Mouse (Mus musculus) neural tube, embryonic 10.5 days (tissue): ENCODE results near the gene Xrcc6.

Experiments used
- DNase-seq: peaks from one replicate; pipeline ENCODE4 v3.0.0-alpha.2; 2017; ENCODE audit warnings: low spot score; ENCODE audit errors: extremely low spot score

Gene Xrcc6

DNA sequence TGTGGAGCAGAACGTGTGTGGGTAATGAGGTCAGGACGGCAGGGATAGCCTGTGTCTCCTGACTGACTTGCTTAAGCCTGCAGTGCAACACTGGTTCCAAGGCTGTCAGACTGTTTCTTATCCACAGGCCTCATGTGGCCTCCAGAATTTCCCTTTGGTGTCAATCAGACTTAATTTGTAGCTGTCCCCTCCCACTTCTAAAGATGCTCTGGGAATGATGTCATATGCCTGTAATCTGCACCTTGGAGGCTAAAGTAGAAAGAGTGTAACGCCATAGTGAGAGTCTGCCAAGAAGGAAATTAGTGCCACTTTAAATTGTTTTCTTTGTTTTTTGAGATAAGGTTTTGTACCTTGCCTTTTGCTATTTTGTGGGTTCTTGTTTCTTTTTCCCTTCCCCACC, 31.7 kb downstream of the Xrcc6 start:
- DNase-seq: no peak

DNA sequence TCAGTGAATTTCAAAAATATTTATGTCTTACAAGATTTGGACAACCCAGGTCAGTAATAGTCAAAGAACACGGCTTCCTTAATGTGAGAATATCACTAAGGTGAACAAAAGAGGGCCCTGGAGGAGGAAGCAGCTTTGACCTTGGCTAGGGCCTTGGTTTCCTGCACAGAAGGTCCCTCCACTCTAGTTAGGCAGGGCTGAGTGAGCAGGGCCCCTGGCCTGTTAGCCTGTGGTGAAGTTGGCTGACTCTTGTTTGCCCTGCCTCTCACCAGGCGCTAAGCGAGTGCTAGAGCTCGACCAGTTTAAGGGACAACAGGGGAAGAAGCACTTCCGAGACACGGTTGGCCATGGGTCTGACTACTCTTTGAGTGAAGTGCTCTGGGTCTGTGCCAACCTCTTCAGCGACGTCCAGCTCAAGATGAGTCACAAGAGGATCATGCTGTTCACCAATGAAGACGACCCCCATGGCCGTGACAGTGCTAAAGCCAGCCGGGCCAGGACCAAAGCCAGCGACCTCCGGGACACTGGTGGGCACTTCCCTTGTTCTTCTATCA, 35.0 kb downstream of the Xrcc6 start:
- DNase-seq: no peak

DNA sequence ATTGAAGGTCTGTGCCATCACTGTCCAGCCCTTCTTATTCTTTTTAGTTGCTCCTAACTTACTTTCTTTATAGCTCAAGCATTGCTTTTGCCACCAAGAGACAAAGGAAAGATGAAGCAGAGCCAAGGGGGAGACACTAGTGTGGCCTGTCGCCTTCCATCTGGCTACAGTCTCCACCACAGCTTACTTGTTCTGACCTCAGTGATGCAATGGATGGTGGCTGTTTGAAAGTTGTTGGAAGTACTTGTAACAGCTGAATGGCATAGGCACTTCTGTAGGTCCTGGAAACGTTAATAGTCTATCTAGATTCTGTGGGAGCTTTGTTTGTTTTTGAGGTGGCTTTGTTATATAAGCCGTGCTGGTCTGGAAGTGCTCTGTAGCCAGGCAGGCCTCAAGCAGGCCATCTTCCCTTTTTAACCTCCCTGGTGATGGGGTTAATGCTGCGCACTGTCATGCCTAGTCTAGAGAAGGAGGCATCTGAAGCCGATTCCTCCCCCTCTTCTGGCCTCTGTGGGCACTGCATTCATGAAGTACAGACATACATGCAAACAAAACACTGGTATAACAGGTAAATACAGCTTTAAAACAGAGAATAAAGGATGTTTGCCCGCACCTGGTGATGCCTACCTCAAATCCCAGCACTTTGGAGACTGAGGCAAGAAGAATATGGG, 36.5 kb downstream of the Xrcc6 start:
- no peak for DNase-seq

DNA sequence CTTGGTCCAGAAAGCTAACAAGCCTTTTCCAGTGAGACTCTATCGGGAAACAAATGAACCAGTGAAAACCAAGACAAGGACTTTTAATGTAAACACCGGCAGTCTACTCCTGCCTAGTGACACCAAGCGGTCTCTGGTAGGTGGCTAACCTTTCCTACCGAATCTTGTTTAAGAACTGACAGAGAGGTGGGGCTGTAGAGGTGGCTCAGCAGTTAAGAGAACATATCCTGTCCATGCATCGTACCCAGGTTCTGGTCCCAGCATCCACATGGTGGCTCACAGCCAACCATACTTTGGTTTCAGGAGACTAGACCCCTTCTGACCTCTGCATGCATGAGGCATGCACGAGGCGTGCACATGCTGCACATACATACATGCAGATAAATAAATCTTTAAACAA, 39.6 kb downstream of the Xrcc6 start:
- DNase-seq: no peak

DNA sequence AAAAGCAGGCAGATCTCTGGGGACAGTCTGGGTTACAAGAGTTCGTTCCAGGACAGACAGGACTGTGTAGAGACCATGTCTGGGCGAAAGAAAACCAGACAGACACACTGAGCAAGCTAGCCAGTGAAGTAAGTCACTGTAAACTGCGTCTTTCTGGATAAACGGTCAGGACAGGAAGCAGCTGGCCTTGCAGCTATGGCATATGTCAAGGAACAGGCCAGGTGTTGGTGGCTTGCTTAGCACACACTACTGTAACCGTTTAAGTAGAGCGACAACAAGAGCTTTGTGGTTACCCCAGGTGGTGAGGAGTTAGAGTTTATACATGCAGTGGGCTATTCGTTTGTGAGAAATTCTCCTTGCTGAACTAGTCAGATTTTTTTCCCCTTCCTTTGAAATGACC, 40.1 kb downstream of the Xrcc6 start:
- DNase-seq: no peak

DNA sequence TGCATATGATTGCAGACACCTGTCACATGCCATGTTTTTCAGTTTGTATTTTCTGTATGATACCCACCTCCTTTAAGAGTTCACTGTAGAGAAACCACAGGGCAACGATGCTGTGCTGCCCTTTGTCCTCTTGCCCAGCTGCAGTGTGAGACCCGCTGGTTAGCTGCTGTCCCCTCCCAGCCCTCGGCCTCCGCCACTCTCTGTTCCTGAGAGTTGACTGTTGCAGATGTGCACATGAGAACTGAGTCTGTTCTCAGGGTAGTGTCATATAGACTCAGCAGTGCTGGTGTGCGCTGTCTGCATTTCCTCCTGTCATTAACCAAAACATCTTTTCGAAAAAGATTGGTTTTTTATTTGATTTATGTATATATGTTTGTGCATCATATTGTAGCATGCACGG, 44.8 kb downstream of the Xrcc6 start:
- DNase-seq: no peak

DNA sequence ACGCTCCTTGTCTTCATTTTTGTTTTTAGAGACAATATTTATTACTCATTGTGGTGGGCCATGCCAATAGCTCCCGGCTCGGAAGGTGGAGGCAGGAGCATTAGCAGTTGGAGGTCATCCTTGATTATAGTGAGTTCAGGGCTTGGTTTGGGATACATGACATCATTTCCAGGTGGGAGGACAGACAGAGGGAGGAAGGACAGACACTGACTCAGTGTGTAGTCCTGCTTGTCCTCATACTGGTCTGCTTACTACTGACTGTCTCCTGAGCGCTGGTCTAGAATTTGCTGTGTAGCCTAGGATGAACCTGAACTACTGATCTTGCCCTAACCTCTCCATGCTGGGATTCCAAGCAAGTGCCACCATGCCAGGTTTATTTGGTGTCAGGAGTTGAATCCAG, 46.1 kb downstream of the Xrcc6 start, which contains the start of gene Desi1:
Gene Desi1 (minus strand): TSS at position 101 of the 400 bp plus-strand sequence.
- DNase-seq: no peak

DNA sequence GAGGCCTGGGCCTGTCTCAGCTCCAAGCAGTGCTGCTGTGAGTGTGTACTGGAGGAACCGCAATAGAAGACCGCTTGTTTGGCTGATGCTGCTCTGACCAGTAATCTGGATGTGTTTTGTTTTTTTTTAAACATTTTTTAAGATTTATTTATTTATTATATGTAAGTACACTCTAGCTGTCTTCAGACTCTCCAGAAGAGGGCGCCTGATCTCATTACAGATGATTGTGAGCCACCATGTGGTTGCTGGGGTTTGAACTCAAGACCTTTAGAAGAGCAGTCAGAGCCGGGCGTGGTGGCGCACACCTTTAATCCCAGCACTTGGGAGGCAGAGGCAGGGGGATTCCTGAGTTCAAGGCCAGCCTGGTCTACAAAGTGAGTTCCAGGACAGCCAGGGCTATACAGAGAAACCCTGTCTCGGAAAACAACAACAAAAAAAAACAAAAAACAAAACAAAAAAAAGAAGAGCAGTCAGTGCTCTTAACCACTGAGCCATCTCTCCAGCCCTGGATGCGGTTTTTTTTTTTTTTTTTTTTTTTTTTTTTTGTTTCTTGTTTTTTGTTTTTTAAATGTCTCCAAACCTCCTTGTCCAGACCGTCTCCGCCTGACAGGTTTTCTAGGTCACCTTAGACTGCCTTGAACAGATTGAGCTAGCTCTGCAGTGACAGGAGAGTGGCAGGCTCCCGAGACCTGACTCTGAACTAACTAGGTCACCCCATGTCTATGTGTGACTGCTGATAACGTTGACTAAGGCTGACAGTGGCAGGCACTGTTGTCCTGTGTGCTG, 48.5 kb downstream of the Xrcc6 start:
- DNase-seq: no peak

DNA sequence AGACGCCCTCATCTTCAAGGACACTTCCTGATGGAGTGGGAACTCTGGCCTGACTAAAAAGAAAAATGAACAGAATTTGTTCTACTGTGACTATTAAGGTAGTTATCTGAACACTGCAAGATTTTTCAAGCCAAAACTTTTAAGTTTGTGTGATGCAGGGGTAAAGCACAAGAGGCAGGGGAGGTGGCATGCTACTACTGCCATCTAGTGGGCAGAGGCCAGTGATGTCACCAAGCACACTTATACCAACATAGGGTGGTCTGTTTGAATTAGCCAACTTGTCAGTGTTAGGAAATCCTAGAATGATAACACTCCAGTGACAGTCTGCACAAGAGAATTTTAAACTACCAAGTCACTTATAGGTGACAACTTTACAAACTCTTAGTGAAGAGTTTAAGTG, 53.0 kb downstream of the Xrcc6 start:
- DNase-seq: peak; percentile 46

DNA sequence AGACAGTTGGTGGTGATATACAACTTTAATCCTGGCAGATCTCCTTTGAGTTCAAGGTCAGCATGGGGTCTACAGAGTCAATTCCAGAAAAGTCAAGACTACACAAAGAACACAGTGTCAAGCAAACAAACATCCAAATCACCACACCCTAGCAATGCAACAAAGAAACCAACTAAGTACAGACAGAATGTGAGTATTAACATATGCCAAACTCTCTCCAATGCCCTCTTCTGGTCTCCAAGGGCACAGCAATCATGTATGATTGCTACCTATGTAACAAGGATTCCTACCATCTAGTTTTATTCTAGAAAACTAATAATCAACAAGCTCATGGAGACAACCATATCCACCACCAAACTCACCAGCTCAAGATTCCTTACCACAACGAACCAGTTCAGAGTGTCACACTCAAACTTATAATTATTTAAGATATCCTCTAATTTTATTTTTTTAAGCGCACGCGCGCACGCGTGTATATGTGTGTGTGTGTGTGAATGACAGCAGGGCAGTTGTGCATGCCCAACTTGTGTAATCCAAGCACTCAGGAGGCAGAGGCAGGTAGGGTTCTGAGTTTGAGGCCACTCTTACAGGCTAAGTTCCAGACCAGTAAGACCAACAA, 56.6 kb downstream of the Xrcc6 start:
- no peak for DNase-seq

DNA sequence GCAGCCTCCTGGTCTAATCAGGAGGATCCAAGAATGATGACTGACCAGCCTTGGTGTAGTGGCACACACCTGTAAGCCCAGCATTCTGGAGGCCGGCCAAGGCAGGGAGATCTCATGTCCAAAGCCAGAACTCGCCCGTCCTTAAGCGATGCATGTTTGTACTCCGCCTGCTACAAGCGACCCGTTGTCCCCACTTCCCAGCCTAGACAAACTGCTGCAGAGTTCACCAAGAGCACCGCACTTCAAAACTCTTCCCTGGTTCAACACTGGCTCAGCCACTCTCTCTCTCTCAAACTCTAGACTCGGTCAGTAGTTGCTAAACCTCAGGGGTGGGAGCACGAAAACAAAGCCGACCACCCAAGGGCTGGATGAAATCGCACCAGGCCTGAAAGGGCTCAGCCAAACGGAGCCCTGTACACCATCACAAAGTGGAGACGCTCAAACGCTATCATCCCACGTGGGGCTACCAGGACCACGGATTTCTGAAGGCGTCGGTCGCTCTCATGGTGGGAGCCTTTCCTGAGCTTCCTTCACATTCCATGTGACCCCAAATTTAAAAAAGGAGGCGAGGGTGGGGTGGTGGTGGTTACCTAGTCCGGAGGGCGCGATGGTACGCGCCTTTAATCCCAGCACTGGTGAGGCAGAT, 58.7 kb downstream of the Xrcc6 start:
- no peak for DNase-seq

DNA sequence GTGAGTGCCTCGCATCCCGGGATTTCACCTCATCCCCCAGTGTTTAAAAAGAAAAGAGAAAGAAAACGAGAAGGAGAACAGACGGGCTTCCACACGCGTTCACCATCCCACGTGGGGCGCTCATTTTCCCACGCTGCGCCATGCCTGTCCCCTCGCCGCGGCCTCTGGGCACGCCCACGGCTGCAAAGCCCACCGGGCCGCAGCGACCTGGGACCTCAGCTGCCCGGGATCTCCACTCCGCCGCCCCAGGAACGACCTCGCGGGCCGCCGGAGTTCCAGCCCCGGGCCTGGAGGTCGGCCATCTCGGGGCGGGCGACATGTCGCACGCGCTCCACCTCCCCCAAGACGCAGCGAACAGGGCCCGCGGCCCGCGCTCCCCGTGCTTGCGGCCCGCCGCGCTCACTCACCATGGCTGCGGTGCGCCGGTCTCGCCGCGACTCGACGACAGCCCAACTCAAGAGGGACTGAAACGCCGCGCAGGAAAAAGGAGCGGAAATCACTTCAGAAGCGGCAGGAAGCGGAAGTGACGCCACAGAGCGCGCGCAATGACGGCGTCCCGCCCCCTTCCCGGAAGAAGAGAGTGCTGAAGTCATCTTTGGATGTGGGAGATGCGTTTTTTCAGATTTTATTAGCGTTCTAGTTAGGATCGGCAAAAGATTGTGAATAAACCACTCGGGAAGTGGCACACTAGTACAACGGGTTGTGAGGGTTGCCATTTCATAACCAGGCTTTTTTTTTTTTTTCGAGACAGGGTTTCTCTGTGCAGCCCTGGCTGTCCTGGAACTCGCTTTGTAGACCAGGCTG, 59.6 kb downstream of the Xrcc6 start, which contains the start of gene Snu13:
Gene Snu13 (minus strand): TSS at position 519 of the 804 bp plus-strand sequence.
- DNase-seq: peak; percentile 93

DNA sequence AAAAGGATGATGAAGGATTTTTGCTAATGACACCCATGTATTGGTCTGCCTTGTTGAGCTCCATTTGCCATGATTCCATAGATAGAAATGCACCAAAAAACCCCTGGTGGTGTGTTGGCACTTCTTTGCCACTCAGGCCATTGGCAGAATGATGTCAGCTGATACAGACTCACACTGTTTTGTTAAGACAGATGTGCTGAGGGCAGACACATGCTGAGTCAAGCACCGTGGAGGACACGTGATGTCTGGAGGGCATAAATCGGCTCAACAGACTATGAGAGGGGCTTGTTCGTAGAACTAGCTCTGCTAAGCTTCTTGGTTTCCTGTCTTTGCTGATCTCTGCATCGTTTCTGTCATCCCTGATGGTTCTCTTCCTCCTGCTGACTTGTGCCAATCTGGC, 64.9 kb downstream of the Xrcc6 start:
- no peak for DNase-seq

DNA sequence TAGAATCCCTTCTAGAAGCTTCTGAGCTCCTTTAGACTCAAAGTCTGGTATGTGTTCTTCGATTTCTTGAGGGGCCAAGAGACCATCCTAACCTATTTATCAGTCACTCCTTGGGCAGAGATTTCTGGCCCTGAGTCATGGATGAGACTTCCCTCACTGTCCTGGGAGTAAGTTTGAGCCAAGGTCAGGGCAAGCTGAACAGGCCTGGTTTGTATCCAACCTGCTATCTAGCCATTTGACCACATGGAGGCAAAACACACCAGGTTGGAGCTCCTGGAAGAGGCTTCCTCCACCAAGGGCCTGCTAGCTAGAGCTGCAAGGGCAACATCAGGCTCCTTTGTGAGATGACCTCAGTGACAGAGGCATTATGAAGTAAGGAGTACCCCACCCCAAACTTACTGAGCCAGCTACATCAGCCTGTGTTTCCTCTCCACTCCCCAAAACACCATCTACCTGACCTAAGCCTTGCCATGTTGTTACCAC, 71.1 kb downstream of the Xrcc6 start, which contains the start of gene 4930407I10Rik:
Gene 4930407I10Rik (plus strand): TSS at position 433 of the 483 bp plus-strand sequence.
- DNase-seq: no peak

DNA sequence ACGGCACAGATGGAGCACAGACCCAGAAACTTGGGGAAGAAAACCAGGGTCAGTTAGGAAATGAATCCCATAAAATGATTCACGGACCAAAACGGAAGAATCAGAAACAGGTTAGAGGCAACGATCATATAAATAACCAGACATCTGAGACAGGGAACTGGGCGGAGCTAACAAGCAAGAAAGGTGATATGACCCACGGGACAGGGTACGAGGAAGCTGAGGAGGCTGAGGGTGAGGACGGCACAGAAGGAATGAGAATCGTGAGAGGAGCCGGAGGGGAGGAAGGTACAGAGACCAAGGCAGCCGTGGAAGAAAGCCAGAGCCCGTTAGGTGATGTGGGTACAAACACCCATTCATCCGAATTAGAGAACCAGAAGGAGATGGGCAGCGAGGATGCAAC, 76.3 kb downstream of the Xrcc6 start:
- no peak for DNase-seq

DNA sequence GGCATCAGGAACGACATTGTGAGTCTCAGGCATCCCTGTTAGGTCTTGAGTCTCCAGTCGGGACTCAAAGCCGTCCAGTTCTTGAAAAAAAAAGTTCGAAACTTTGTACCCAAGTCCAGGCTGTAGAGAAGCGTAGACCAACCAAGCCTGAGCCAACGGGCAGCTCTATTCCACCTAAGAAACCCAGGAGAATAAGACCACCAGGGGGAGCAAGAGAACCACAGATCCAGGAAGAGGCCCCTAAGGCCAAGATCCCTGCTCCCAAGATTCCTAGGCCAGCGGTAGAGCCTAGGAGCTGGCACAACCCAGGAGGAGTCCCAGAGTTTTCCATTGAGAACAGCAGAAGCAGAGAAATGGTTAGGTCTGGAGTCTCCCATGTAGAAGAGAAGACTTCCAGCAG, 77.9 kb downstream of the Xrcc6 start:
- peak; percentile 59 for DNase-seq

DNA sequence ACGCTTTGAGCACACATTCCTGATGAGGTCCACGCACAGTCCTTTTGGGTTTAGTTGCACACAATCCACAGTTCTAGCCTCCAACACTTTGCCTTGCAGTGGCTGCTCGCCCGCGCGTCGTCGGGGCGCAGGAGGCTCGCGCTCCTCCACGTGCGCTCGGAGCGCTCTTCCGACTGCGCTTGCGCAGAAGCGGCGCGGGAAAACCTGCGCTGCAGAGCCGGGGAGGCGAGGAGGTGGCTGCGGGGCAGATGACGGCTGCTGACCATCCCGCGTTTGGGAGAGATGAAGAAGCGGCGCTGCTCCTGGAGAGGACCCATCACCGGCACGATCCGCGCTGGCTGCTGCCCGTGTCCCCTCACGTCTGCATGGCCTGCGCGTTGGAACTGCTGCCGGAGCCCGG, 82.3 kb downstream of the Xrcc6 start, which contains the start of gene Mei1:
Gene Mei1 (plus strand): TSS at position 99 of the 400 bp plus-strand sequence.
- DNase-seq: peak; percentile 33

DNA sequence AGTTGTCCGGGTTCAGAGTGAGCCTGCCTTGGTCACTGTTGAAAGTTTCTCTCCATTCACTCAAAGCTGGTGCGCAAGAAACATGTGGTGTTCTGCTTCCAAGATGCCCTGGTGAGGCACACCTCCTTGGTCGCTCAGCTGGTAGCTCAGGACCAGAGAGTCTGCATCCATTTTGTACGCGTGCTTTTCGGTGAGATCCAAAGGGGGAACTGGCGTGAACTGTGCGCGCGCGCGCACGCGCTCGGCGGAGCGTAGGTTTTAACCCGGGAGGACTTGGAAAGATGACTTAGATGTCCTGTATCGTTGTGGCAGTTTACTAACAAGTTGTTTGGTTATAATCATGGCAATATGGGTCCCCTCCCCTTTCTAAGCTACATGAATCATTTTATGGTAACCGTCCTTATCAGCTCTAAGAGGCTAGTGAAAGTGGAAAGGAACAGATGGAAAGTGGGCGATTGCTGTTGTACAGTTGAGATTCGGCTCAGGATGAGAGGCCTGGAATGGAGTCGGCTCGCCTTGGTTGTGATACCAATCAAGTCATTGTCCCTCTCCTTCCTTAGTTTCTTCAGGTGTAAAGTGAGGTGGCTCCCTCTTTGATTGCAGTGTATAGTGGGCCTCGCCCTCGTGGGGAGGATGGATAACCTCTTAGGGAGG, 84.3 kb downstream of the Xrcc6 start:
- DNase-seq: no peak

DNA sequence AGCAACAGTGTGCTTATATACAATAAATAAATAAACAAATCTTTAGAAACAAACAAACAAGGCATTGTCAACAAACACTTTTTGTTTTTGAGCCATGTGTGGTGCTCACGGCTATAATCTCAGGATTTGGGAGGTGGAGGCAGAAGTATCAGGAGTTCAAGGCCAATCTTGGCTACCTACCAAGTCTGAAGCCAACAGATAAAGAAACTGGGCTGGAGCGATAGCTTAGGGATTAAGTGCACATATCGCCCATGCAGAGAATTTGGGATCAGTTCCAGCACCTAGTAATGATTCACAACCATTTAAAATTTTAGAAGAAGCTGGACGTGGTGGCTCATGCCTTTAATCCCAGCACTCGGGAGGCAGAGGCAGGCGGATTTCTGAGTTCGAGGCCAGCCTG, 85.9 kb downstream of the Xrcc6 start:
- DNase-seq: no peak

DNA sequence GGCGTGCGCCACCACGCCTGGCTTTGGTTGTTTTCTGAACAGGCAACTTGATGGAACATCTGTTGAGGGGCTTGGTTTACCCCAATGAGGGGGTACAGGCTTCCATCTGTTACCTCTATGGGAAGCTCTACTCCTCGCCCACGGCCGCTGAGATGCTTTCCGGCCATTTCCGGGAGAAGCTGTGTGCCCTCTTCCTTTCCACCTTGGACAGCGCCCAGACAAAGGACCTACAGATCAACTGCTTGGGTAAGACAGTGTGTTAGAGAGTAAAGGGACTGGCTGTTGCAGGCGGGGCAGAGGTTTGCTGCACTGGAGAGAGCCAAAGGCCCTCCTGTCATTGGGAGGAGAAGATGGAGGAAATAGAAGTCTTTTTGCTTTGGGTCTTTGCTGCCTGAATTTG, 92.2 kb downstream of the Xrcc6 start:
- DNase-seq: no peak
